Mouse (Mus musculus) heart, postnatal 14 days (tissue): ENCODE data around the gene Phldb2. TPM values are rescaled to one million over a fixed set of nuclear protein-coding genes. Genes with fewer than 3 reads are reported as not detected.

Experiments
- DNase-seq, 2 experiments: peaks; one replicate each; pipeline ENCODE4 v3.0.0; 2021 to 2022
- intact Hi-C: fragments of 180-260 bp; cut with DNase I; formaldehyde crosslinking; loops from one replicate; pipeline ENCODE4 v1.15.1; 2025
- total RNA-seq, 2 experiments: library from RNA; stranded (reverse); gene quantifications; 2 replicates each; pipeline ENCODE4 v1.2.3; 2021

The Phldb2 gene
- total RNA-seq, 2 experiments from 2014 or later = 25.5 to 27.5 TPM

- intact Hi-C loops = no loop called here
Observed at GRCm38 (mm10) chr16:45903595-45903994, 49.8 kb downstream of the Phldb2 start.

GRCm38 (mm10) chr16:45898459-45898858 lies 54.9 kb downstream of the Phldb2 start:
- intact Hi-C loops = no loop called here
- no peak for DNase-seq

More at GRCm38 (mm10) chr16:45903595-45903994, 49.8 kb downstream of the Phldb2 start:
- DNase-seq = no peak

GRCm38 (mm10) chr16:45896587-45896986 lies 56.8 kb downstream of the Phldb2 start:
- no peak for DNase-seq
- intact Hi-C loops = no loop called here

DNA sequence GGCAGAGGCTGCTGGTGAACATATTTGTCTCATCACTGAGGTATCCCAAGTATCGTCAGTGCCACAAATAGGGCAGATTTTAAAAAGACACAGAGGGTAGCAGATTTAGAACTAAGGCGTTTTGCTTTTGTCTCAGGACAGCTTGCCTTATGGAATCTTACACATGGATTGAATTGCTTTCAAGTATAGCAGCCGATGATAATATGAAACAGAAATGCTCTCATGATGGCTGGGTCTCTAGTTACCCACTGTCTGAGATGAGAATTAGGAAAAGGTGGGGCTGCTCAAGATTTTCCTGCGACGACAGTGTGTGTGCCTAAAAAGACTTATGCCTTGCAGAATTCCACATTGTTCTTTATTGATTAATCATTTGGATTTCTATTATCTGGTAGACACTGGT lies 58.4 kb downstream of the Phldb2 start:
- intact Hi-C loops = no loop called here
- DNase-seq = no peak

- DNase-seq = no peak
- intact Hi-C loops = no loop called here
Observed at GRCm38 (mm10) chr16:45893796-45894195, 59.6 kb downstream of the Phldb2 start.

DNA sequence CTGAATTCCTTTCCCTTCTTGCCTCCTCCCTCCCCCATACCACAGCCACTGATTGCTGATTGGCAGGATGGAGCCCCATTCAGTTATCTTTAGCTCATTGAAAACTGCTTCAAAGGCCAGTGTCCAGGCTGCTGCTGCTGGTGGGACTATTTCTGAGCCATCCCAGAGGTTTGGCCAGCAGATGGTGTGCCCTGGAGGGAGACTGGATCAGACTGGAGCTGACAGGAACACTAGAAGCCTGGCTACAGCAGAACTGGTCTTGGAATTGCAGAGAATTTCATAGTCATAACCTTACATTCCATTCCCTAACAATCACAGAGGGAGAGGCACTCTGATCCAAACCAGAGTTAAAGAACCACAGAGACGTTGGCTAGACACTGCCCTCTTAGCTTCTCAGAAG lies 60.5 kb downstream of the Phldb2 start:
- intact Hi-C loops = no loop called here
- peak in 1 of 2 experiments; percentile 39 for DNase-seq

DNA sequence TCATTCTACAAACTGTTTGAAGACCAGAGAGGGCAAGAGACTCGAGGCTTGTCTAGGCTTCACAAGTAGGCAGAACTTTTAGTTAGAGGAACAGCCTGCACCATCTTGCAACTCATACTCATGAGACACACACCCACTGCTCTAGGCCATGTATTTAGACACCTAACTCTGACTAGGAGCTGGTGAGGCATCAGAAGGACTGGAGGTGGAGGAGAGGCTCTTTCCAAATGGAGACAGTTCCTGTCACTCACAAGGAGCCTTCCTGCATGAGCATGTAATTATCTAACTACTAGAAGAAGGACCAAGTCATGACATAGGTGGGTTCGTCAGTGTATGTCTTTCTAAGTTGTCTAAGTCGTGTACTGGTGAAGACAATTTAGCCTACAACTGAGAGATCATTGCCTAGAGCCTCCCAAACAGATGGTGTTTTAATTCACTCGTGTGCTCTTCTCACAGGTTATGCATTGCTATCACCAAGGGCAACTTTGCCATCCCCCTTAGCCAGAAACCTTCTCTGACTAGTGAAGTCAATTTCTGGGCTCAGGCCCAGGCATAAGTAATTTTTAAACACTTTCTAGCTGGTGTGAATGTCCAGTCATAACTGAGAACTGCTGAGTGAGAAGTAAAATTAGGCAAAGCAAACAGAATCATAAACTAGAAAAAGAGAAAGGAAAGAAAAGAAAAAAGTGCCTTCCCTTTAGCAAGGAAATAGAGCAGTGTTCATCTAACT lies 62.8 kb downstream of the Phldb2 start:
- intact Hi-C loops = no loop called here
- DNase-seq = no peak

DNA sequence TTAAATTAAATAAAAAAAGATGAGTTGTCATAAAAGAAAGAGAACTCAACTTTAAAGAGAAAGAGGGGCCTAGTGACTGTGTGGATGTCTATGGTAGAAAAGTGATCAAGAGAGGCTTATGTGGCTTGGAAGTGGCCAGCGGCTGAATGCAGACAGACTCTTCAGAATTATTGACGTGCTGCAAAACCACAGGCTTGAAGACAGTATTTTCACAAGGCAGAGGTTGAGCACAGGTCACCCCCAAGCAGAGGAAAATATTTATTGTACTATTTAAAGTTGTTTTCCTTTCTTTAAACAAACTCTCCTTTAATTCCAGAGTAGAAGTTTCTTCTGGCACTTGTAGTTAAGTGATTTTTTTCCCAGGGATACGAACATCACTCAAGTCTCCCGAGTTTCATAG lies 63.8 kb downstream of the Phldb2 start:
- no peak for DNase-seq
- intact Hi-C loops = no loop called here

DNA sequence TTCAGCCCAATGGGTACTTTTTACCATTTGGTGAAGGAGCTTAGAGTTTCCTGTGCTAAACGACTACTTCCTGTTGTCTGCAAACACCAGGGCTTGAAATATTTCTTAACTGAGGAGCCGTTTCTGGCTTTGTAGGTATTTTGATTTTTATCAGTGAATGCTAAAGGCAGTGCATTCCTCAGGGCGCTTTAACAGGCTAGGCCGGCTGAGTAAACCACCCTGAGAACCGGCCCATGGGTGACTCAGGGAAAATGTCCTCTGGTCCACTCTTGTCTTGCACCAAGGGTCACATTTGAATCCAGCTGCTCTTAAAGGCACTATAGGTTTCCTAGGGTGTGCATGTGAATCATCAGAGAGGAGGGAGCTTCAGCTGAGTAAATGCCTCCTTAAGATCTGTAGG lies 66.8 kb downstream of the Phldb2 start:
- intact Hi-C loops = no loop called here
- no peak for DNase-seq

GRCm38 (mm10) chr16:45884194-45884593 lies 69.2 kb downstream of the Phldb2 start:
- intact Hi-C loops = loop anchor here (5.0 kb wide), 1 partner anchor 42 kb away; no protein-coding TSS in a partner anchor
- no peak for DNase-seq

- DNase-seq = no peak
- intact Hi-C loops = loop anchor here (5.0 kb wide), 1 partner anchor 39 kb away; no protein-coding TSS in a partner anchor
Observed at GRCm38 (mm10) chr16:45881177-45881832, 72.1 kb downstream of the Phldb2 start.

- no peak for DNase-seq
- intact Hi-C loops = loop anchor here (5.0 kb wide), 1 partner anchor 38 kb away; no protein-coding TSS in a partner anchor
Observed at GRCm38 (mm10) chr16:45880101-45880751, 73.2 kb downstream of the Phldb2 start.

DNA sequence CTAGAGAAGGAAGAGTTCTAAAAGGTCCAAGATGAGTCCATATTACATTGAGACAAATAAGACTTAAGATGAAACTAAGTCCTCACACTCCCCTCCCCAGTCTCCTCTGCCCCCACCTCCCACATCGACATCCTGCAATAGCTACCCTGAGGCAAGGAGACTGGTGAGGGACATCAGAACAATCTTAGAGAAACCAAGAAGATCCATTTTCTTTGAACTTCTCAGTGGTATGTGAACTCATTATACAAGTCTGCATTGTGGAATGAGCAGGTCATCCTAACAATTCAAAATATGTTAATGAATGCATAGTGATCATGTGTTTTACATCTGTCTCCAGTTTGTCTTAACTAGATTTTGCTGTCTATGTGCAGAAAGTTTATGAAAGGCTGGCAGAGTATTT lies 75.7 kb downstream of the Phldb2 start:
- no peak for DNase-seq
- intact Hi-C loops = no loop called here

DNA sequence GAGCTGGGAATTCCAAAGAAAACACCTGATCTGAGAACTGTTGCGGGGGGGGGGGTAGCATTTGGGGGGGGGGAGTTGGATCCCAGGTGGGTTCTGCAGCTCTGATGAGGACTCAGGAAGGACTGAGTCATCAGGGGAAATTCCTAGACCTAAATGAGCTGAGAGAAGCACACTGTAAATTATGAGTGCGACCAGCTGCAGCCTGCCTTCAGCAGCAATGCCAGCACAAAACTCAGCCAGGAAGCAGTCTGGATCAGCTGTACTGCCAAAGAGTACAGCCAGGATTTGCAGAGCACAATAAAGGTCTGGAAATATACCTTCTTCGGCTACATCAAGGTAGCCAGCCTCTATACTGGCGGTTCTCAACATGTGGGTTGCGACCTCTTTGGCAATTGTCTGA lies 76.2 kb downstream of the Phldb2 start:
- intact Hi-C loops = no loop called here
- peak in 1 of 2 experiments; percentile 28 for DNase-seq

GRCm38 (mm10) chr16:45873397-45873796 lies 80.0 kb downstream of the Phldb2 start:
- DNase-seq = peak; percentile 23 to 64
- intact Hi-C loops = no loop called here

DNA sequence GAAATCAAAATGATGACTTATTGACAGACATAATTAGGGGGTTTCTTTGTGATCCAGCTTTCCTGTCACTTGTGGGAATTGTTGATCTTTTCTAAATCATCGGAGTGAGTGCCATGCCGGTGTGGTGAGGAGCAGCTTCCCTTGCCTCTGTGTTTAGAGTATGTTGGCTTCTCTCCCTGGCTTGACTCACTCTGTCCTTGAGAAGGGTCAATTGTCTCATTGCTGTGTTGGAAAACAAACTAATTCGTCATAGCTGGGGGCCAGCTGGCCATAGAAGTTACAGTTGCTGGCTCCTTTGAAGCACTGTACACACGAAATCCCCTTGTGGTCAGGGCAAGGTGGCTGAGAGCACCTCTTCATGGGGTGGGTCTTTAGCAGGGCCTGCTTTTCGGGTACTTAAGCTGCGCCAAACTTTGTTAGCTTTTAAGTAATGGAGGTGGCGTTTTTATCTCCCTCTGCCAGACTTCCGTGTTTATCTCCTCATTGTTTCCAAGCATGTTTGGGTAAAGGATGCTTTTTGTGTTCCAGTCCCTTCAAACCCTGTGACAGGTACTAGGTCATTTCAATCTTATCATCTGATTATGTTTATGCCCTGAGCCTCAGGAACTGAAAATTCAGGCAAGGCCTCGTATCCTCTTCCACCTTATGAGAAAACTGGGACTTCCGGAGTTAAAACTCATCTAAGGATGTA lies 82.0 kb downstream of the Phldb2 start:
- DNase-seq = peak; percentile 20 to 64
- intact Hi-C loops = no loop called here

- no peak for DNase-seq
- intact Hi-C loops = no loop called here
Observed at GRCm38 (mm10) chr16:45870651-45871050, 82.7 kb downstream of the Phldb2 start.

- intact Hi-C loops = no loop called here
- no peak for DNase-seq
Observed at GRCm38 (mm10) chr16:45869044-45869443, 84.4 kb downstream of the Phldb2 start.

DNA sequence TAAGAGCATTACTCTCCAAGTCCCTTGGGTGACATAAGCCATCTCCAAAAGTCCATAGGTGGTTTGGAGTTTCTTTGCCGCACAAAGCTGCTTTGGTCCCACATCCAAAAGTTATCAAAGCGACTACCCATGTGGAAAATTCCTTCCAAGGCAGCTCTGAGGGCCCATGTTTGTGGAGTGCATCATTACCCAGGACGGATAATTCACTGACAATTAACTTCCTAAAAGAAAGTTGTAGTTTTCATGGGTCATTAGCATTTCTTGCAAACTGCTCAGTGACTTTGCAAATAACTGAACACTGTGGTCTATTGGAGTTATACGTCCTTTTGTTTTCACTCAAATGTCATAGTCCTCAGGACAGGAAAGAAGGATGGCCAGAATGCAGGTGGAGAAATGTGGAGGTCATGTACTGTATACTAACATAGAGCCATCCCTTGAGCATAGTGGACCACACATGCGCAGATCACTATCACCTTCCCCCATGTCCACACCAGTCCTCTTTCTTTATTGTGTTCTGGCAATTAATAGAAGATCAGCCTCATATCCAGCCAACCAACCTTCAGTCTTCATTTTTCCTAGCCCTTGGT lies 96.0 kb downstream of the Phldb2 start:
- intact Hi-C loops = no loop called here
- no peak for DNase-seq

GRCm38 (mm10) chr16:45854499-45854898 lies 98.9 kb downstream of the Phldb2 start:
- intact Hi-C loops = no loop called here
- DNase-seq = no peak
